Mouse (Mus musculus): ENCODE measurements around the gene Nrxn3.

Nrxn3 gene

DNA sequence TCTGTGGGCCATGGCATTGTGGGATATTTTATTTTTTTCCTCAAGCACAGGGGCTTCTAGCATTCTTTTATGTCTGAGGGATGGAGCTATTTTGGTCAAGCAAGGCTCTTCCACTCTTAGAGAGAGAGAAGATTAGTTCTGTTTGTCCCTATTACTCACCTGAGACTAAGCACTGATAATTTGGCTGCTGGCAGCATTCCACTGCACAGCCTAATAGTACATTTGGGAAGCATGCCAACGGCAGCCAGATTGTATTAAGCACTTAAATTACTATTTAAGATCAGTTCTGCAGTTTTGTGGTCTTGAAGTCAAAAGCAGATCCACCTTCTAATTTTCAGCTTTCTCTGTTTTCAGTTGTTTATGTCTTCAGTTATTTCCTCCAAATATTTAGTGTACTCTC is 1580.0 kb downstream of the Nrxn3 start:
- no peak for DNase-seq (ENCODE audit: low spot score in 2 of 2)

DNA sequence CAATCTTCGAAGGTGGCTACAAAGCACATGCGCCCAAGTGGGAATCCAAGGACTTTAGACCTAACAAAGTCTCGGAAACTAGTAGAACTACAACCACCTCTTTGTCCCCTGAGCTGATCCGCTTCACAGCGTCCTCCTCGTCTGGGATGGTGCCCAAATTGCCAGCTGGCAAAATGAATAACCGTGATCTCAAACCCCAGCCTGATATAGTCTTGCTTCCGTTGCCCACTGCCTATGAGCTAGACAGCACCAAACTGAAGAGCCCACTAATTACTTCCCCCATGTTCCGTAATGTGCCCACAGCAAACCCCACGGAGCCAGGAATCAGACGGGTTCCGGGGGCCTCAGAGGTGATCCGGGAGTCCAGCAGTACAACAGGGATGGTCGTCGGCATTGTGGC is 1609.1 kb downstream of the Nrxn3 start:
- DNase-seq (ENCODE audit: low spot score in 2 of 2): no peak

DNA sequence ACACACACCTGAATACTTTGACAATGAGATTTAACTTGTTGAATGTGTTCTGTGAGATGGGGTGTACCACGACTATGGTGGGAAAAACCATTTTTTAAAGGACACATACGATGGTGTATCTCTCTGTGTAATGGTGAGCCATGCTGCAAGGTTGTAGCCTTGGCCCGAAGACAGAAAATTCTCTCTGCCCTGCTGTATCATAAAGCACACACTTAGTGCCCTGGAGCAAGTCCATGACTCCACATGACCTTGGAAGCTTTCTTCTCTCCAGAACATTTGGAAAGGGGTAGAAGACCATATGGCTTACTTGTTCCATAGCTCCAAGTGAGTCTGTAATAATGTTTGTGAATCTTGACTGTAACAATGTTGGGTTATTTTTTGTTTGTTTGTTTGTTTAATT is 1609.8 kb downstream of the Nrxn3 start:
- DNase-seq (ENCODE audit: low spot score in 2 of 2): no peak

DNA sequence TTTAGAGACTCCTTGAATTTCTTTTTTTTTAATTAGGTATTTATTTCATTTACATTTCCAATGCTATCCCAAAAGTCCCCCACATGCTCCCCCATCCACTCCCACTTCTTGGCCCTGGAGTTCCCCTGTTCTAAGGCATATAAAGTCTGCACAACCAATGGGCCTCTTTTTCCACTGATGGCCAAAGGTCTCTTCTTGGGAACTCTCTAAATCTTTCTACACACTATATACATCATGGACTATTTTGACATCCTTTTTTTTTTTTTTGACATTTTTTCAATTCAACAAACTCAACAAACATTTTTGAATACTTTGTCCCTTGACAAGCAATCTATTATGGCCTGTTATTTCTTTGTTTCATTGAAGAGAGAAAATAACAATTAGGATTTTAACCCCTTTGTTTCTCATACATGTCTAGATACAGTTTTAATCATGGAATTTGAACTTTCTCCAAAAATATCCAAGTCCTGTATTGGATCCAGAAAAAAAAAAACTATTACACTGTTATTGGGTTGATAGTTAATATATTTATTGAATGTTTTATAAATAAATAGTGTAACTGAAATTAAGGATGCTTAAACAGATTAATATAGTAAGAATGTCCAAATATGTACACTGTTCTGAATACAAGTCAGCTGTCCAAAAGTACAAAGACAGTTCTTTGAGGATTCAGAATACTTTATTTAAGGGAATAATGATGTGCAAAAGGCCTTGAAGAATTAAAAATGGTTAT is 1615.0 kb downstream of the Nrxn3 start:
- no peak for DNase-seq (ENCODE audit: low spot score in 2 of 2)

DNA sequence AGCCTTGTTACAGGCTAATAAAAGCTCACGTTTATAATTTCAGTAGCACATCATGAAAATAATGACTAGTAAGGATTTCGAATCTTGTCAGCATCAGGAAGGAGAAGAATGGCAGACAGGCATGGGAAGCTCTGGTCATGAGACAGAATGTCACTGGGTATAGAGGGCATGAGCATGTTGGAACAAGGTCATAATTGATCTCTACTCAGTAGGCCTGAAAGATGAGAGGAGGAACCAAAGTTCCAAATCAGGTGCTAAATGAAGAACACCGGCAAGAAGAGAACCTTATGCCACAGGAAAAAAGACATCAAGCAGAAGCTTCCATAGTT is 1615.5 kb downstream of the Nrxn3 start:
- no peak for DNase-seq (ENCODE audit: low spot score in 2 of 2)

Data from spleen, postnatal 36 days (tissue).